Mouse (Mus musculus) monocyte, adult 2 months (primary cell): Measurements from ENCODE around the gene 2510009E07Rik.

Experiments
- DNase-seq, 2 experiments: peaks; one replicate each; pipeline ENCODE4 v3.0.0; 2022; ENCODE audit warnings: low spot score in 2 of 2, low read depth in 1 of 2

2510009E07Rik gene

DNA sequence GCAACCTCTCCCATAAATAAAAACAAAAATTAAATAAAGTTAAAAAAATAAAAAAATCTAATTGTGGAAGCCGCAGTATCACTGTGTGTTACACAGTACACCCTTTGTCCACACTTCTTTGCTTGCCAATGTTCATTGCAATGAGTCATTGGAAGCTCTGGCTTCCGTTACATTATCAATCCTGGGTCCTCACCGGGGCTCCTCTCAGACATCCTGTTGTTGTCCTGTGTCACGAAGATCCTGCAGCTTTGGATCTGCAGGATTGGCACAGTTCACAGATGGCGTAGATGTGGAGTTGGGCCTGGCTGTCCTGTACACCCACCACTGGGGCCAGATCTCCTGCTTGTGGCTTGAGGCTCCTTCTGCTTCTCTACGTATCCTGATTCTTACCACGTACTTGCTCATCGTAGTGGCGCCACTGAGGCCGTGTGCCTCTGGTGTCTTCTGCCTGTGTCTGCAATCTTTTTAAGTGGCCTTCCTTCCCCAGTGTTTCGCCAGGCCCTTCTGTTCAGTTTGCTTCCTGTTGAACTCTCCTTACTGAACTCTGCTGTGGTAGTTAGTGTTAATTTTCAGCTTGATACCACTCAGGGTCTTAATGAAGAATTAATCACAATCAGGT is 57.2 kb downstream of the 2510009E07Rik start:
- no peak for DNase-seq

GRCm38 (mm10) chr16:21636156-21636853 is 58.2 kb downstream of the 2510009E07Rik start:
- no peak for DNase-seq

DNA sequence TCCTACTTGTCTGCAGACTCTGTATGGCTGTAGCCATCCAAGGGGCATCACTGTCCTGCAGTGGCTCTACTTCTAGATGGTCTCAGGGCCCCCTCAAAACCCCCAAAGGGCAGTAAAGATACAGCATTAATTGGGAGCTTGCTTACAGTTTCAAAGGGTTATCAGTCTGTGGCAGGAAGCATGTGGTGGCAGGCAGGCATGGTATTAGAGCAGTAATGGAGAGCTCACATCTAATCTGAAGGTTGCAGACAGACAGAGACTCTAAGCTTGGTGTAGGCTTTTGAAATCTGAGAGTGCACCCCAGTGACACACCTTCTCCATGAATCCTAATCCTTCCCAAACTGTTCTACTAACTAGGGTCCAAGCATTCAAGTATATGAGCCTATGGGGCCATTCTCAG is 60.0 kb downstream of the 2510009E07Rik start:
- no peak for DNase-seq

GRCm38 (mm10) chr16:21631815-21632222 is 62.6 kb downstream of the 2510009E07Rik start:
- no peak for DNase-seq

DNA sequence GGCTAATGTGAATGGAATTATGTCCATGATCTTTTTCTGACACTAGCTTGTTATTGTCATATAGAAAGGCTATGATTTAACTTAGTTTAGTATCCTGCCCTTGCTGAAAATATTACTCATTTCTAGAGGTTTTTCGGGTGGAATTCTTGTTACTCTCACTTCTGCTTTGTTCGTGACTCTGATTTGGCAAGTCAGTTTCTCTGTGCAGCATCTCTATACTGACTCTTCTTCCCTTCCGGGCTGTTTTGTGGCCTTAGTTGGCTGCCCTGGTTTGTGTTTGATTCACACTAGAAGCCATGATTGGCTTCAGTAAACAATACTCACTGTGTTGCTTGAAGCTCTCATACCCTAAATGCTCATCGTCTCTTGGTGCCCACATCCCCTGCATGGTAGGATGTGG is 63.9 kb downstream of the 2510009E07Rik start:
- no peak for DNase-seq

GRCm38 (mm10) chr16:21628061-21628591 is 66.3 kb downstream of the 2510009E07Rik start:
- DNase-seq = no peak

GRCm38 (mm10) chr16:21627248-21627647 is 67.2 kb downstream of the 2510009E07Rik start:
- DNase-seq = no peak

GRCm38 (mm10) chr16:21625784-21626634 is 68.5 kb downstream of the 2510009E07Rik start:
- no peak for DNase-seq

DNA sequence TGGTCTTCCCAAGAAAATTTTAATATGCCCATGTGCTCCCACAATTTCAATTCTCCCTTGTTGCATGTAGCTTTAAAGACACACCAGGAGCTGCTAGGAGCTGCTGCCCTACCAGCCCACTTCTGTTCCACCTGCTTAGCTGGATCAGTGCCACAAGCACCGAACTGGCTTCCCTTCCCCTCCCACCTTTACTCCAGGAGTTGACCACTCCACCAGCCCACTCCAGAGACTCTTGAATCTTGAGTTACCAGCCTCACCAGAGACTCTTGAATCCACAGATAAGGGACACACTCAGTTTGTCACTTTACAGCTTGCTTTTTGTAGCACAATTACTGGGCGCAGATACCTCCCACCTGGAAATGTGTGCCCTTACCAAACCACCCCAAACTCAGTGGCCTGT is 73.8 kb downstream of the 2510009E07Rik start:
- no peak for DNase-seq

- DNase-seq = no peak
Observed at GRCm38 (mm10) chr16:21615802-21616201, 78.7 kb downstream of the 2510009E07Rik start.

DNA sequence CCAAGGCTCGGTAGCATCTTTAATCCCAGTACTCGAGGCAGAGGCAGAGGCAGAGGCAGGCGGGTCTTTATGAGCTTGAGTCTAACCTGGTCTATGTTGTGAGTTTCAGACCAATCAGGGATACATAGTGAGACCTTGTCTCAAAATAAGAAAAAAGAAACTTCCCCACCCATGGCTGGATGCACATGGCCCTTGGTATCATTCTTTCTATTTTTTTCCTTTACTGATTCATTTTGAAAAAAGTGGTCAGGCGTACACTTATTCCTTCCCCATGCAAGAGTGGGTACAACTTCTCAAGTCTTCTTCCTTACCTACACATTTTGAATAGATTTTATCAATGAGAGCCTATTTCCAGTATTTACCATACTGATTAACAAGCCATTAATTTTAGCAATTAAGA is 84.0 kb downstream of the 2510009E07Rik start:
- DNase-seq = no peak

DNA sequence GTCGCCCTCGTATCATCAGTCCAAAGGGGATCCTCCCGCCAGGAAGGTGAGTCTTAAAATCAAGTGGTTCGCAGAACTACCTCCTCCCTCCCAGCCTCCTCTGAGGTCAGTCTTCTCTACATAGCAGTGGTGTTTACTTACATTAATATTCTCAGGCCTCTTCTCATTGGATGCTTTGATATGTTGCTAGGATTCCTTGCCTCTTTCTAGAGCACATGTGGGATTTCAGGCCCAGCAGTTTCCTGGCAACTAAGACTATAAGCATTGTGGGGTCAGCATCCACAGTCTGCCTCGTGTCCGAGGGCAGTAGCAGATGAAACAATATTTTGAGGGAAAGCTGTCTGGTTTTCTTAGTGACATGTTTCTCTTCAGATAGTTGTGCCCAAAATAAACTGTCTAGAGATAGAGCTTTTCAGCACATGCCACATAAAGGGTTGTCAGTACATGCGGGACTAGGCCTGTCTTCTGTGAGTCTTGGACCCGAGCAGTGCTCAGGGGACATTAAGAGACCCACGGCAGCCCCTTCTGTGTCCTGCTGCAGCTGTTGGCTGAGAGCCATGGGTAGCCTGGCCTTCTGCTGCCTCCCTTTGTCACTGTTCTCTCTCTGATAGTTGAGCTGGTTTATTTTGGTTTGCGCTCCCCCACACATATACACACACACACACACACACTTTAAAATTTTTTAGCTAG is 86.1 kb downstream of the 2510009E07Rik start:
- no peak for DNase-seq

DNA sequence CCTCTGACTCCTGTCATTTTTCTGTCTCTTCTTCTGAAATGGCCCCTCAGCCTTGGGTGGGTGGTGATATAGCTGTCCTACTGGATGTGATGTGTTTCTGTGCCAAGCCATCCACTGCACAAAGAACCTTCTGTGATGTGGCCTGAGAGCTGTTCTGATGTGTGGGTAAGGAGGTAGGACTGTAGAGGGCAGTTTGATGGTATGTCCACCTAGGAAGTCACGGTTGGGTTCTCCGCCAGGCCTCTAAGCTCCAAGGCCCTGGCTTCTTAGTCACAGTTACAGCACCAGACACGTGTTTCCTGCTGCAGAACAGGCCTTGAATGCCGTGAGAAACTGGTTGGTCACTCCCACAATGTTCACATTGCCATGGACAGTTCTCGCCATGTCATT is 86.8 kb downstream of the 2510009E07Rik start:
- no peak for DNase-seq

- DNase-seq = no peak
Observed at GRCm38 (mm10) chr16:21607021-21607650, 87.3 kb downstream of the 2510009E07Rik start.

GRCm38 (mm10) chr16:21606249-21607020 is 88.0 kb downstream of the 2510009E07Rik start:
- DNase-seq = no peak

DNA sequence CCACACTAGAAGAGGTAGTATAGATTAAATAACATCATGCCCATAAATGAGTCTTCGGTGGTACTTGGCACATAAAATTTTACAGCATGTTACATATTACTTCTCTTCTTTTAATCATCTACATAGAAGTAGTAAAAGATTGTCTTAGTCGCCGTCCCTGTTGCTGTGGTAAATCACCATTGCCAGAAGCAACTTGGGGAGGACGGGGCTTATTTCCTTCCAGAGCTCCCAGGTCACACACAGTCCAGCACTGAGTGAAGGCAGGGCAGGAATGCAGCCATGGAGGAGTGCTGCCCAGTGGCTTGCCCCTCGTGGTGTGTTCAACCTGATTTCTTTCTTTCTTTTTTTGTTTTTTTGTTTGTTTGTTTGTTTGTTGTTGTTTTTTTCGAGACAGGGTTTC is 90.1 kb downstream of the 2510009E07Rik start:
- no peak for DNase-seq
